Mouse (Mus musculus) adrenal gland, adult 18-20 months (tissue): ENCODE data around the gene Pin1rt1. TPM values are rescaled to one million over a fixed set of nuclear protein-coding genes. Genes with fewer than 3 reads are reported as not detected.

Experiments
- DNase-seq, 2 experiments: peaks; one replicate each; pipeline ENCODE4 v3.0.0; 2021 to 2022; ENCODE audit warnings: low spot score in 2 of 2
- total RNA-seq, 2 experiments: library from RNA; stranded (reverse); gene quantifications; 1 replicate in 1 of 2; 2 replicates in 1 of 2; pipeline ENCODE4 v1.2.3; 2021

The Pin1rt1 gene
- total RNA-seq, 2 experiments from 2014 or later, result not detected

DNA sequence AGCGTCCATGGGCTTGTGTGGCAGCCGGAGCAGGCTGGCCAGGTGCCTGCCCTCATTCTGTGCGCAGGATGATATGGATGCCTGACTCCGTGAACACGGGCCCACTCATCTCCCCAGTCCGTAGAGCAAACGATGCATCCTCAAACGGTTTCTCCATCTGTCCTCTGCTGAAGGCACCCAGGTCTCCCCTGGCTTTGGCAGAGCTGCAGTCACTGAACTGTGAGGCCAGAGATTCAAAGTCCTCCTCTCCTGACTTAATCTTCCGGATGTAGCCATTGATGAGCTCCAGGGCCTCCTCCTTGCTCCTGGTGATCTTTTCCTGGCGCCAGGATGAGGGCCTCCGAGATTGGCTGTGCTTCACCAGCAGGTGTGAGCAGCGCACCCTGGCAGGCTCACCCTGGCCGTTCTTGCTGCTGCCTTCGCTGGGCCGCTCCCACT, 1.9 kb downstream of the Pin1rt1 start:
- DNase-seq, result no peak

DNA sequence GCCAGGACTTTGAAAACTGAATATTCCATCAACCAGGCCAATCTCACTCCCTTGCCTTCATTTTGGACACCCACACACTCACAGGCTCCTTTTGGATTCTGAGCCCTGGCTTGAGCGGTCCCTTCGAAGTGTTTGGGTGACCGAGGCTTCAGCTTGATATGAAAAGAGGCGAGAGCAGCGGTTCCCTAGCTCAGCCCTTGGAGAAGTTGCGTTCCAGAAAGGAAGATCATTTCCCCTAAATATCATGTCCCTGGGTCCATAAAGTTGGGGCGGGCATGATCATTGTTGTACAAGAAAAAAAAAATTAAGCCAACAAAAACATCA, 3.7 kb downstream of the Pin1rt1 start:
- no peak for DNase-seq

DNA sequence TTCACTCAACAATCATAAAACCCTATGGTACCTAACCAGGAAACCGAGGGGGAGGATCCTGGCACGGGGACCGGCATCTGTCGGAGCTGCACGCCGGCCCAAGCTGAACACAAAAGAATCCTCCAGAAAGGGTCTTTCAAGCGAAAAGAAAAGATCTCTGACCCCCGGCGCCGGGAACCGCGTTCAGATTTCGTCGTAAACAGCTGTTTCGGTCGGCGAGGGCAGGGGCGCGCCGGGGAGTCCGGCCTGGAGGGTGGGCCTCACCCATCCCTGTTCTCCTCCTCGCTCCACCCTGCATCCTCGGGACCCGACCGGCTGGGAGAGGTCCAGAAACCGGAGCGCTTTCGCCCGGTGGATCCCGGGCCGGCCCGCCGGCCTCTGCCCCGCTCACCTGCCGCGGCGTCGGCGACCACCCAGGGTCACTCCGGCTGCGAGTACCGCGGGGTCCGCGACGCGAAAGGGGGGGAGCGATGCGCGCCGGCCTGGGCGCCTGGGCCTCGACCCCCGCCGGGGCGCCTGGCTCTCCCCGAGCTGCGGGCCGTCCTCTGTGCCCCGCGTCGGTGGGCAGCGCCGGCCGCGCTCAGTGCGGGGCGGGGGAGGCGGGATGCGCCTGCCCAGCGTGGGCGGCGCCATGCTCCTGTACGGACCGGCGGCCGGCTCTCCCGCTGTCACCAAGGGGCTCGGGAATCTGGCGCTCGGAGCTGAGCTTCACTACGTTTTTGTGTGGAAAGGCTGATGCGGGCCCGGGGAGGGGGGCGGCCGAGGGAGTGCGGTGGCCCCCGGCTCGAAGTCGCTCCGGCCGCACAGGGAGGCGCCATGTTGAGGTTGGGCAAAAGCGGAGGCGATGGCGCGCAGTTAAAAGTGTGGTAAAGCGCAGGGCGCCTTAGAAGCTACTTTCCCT, 4.3 kb downstream of the Pin1rt1 start, which contains the start of gene Tcp11l1:
Tcp11l1 (minus strand) TSS at position 585 of the 901 bp plus-strand sequence.
- DNase-seq, result peak; percentile 69 to 74

DNA sequence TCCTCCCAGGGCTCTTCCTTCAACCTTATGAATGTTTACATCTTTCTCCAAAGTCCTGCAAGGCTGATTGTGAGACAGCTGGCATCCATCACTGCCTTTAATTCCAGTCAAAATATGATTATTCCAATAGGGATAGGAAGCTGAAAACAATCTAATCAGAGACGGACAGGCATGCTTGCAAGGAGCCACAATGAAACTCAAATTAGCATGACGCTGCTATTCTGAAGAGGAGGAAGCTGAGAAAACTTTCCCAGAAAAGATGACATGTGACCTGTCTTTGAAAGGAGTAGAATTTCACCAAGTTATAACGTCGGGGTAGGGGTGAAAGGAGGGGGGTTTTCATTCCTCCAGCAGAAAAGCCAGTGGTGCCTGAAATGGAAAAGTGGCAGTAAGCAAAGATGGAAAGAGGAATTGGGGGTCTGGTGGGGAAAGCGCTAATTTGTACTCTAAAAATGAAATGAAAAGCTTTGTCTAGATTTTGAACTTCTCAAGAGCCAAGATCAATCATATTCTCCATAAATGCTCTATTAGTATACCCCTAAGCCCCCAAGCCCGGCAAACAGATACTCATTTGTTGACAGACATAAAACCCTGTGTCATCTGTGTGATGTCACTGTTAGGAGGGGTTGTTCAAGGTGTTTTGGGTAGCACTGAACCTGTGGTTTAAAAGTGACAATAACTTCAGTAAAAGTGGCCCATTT, 5.4 kb downstream of the Pin1rt1 start:
- DNase-seq, result no peak

GRCm38 (mm10) chr2:104709786-104710337, 6.3 kb downstream of the Pin1rt1 start:
- no peak for DNase-seq

DNA sequence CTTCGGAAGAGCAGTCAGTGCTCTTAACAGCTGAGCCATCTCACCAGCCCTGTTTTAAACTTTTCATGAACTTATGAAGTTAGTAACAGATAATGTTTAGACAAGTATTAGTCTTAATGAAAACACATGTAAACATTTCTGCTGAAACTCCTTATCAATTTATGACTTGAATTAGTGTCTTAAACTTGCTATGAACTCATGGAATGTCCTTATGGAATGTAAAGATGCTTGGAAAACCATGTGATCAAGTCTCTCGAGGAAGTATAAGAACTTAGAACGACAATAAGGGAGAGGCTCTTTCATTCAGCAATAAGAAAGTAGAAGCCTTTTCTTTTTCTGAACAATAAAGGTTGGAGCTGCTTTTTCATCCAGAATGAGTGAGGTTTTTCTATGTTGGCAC, 11.8 kb downstream of the Pin1rt1 start:
- DNase-seq, result no peak

GRCm38 (mm10) chr2:104703158-104703557, 13.0 kb downstream of the Pin1rt1 start:
- no peak for DNase-seq

GRCm38 (mm10) chr2:104699659-104700058, 16.5 kb downstream of the Pin1rt1 start:
- no peak for DNase-seq

DNA sequence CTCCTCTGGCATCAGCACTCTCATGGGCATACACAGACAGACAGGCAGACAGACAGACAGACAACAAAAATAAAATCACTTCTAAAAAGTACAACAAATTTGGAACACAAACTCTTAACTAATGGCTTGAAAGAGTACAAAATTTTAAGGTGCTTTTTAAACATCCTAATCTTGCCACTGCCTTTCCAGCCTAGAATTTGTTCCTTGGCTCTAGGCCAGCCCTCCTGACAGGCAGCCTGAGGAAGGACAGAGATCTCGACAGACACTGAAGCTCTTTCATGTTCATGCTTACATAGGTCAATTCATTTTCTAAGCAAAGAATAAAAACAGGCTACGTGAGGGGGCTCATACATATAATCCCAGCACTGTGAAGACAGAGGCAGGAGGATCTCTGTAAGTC, 23.6 kb downstream of the Pin1rt1 start:
- DNase-seq, result peak; percentile 15 to 16

DNA sequence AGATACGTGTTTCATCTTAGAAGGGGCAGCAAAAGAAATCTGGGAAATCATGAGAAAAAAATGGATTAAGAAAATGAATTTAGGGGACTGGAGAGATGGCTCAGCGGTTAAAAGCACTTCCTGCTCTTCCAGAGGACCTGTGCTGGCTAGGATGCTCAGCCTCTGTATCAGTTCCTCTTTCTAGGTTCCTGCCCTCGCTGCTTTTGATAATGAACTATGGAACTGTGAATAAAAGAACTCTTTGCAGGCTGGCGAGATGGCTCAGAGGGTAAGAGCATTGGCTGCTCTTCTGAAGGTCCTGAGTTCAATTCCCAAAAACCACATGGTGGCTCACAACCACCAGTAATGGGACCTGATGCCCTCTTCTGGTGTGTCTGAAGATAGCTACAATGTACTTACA, 25.5 kb downstream of the Pin1rt1 start:
- DNase-seq, result no peak

DNA sequence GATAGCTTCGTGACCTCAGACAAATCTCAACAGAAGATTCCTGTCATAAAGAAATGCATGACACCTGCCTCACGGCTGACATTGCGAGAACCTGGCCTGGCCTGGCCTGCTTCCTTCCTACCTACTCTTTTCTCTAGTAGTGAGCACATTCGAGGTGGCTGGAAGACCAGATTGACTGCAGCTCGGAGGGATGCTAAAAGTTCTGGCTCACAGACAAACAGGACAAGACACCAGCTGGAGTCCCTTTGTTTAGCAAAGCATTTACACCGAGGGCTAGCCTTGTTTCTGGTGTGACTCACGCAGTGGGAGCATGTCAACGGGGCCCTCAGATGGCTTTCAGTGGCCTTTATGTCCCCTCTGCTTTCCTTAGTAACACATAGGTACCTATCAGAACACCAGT, 27.5 kb downstream of the Pin1rt1 start:
- DNase-seq, result no peak

DNA sequence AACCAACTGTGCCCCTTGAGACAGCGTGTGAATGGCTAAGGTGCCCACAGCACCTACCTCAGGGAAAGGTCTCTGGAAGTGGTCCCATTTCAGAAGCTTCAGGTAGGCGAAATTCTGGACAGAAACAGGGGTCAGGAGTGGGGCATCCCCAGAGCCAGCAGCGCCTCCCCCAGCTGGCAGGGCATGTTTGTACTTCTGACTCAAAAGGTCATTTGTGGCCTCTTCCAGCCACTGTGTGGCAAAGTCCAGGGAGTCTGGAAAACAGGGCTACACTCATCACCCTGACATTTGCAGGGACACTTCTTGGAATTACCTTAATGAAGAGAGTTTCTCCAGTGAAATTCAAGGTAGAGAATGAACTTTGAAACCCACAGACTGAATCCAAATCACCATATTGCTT, 27.9 kb downstream of the Pin1rt1 start:
- DNase-seq, result no peak

- no peak for DNase-seq
Observed at GRCm38 (mm10) chr2:104687261-104687660, 28.9 kb downstream of the Pin1rt1 start.

DNA sequence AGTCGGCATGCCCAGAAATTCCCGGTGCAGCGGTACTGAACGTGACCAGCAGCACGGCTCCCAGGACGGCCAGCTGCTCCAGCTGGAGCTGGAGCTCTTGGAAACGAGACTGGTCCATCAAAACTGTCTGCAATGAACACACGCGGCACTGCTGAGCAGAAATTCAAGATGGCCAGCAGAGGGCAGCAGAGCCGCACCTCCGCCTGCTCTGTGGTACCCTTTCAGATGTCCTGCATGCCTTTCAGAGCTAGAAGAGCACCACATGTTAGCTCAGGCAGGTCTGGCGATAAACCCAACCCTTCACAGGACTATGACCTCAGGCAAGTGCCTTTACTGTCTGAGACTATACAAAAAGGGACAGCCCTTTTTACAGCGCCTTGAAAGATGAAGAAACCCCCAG, 30.8 kb downstream of the Pin1rt1 start:
- DNase-seq, result peak; percentile 77 to 78

DNA sequence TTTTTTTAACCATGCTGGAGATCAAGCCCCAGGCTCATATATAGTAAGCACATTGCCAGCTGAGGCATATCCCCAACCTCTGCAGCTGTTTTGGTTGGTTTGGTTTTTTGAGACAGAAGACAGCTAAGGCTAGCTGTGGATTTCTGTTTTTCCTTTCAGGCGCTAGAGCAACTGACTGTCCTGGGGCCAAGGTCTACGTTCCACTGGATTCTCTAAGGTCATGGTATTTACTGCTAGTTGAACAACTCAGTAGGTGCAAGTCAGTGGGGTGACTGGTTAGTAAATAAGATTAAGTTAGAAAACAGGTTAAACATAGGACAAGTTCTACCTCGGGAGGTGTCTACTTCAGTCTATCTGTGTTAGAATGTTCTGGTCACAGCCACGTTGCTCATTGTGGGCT, 31.4 kb downstream of the Pin1rt1 start:
- DNase-seq, result no peak

- no peak for DNase-seq
Observed at GRCm38 (mm10) chr2:104677326-104677725, 38.9 kb downstream of the Pin1rt1 start.

- no peak for DNase-seq
Observed at GRCm38 (mm10) chr2:104671724-104672123, 44.5 kb downstream of the Pin1rt1 start.

- DNase-seq, result no peak
Observed at GRCm38 (mm10) chr2:104669122-104669804, 46.9 kb downstream of the Pin1rt1 start.
